Mouse (Mus musculus): ENCODE results near the gene Atg4d. TPM values are rescaled to one million over a fixed set of nuclear protein-coding genes. Genes with fewer than 3 reads are reported as not detected.

The Atg4d gene
- total and polyA plus RNA-seq, 3 experiments, result 83.9 to 99.7 TPM; not detected in 1

DNA sequence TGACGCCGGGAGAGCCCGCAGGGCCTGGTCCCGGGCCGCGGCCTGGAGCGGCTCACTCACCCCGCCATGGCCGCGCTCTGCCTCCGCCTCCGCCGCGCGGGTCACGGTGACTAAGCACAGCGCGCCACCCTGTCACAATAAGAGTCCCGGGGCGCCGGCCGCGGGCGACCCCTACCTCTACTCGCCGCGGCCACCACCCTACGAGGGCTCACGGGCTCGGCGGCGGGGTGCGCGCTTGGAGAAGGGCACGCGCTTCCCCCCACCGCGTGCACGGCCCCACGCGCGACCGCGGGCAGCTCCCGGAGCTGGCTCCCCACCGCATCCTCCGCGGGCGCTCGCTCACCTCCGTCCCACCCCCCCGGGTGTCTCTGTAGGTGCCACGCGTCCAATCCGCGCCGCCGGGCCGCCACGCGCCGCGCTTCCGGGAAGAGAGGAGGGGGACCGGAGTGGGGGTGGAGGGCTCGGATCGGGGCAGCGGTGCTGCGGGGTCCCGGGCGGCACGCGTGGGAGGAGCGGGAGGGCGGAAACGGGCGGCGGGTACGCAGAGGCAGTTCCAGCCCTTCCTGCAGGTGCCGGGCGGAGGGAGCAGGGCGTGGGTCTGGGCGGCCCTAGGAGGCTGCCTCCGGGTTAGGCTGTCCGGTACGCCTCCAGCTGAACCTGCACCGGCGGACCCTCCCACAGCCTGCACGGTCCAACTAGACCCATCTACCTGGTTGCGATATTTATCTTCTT lies 26.2 kb upstream of the Atg4d start, which contains the start of gene Keap1 (continued):
- TF ChIP-seq E2F4 (IDR thresholded peaks at IDR 0.05; ENCODE audit: borderline replicate concordance, low read depth, low read length) (0 out of 2 replicates have a peak, but pooled peaks have one; percentile 13), BHLHE40 (IDR thresholded peaks at IDR 0.05; ENCODE audit: borderline replicate concordance, low read depth, low read length) (peak; percentile 46; the same call in 1 of the 2 replicates), ETS1 (IDR thresholded peaks at IDR 0.05; ENCODE audit: low read depth, low read length) (peak; percentile 70), NELFE (IDR thresholded peaks at IDR 0.05; ENCODE audit: low read depth, low read length) (peak; percentile 86), KAT2A (conservative IDR thresholded peaks at IDR 0.05; ENCODE audit: low read depth, low read length) (no peak; the same call in 1 of the 2 replicates), SIN3A (IDR thresholded peaks at IDR 0.05; ENCODE audit: low read length) (peak; percentile 86), MXI1 (IDR thresholded peaks at IDR 0.05; ENCODE audit: low read depth, low read length) (peak; percentile 91), SMC3 (IDR thresholded peaks at IDR 0.05; ENCODE audit: low read depth, low read length) (no peak), CHD1 (IDR thresholded peaks at IDR 0.05; ENCODE audit: low read depth, low read length) (no peak), MAFK (IDR thresholded peaks at IDR 0.05; ENCODE audit: borderline replicate concordance, low read depth, low read length) (peak; percentile 86), ZNF384 (IDR thresholded peaks at IDR 0.05; ENCODE audit: low read depth, low read length) (no peak), ZC3H11A (IDR thresholded peaks at IDR 0.05; ENCODE audit: low read depth, low read length) (no peak), POLR2AphosphoS2 (IDR thresholded peaks at IDR 0.05; ENCODE audit: low read length) (peak; percentile 72), TAL1 (IDR thresholded peaks at IDR 0.05; ENCODE audit: low read length) (no peak), MYC (IDR thresholded peaks at IDR 0.05; ENCODE audit: low read depth, low read length) (peak; percentile 80; the same call in 1 of the 2 replicates), MAZ (IDR thresholded peaks at IDR 0.05; ENCODE audit: low read depth, low read length) (peak; percentile 98), MEF2A (IDR thresholded peaks at IDR 0.05; ENCODE audit: extremely low read depth, insufficient replicate concordance, low read depth, low read length, poor library complexity, severe bottlenecking) (peak; percentile 62; the same call in 1 of the 2 replicates), USF1 (IDR thresholded peaks at IDR 0.05; ENCODE audit: low read depth, low read length) (no peak; the same call in 1 of the 2 replicates), POLR2AphosphoS5 (IDR thresholded peaks at IDR 0.05; ENCODE audit: borderline replicate concordance, low read depth, low read length) (peak; percentile 55; the same call in 1 of the 2 replicates), ELF1 (IDR thresholded peaks at IDR 0.05; ENCODE audit: low read depth, low read length) (peak; percentile 94)

- no peaks in the 10 kb centered on the region for H3K27me3 ChIP-seq (ENCODE audit: control insufficient read depth in 1 of 2, insufficient read depth in 2 of 2, low read length in 2 of 2)
- H3K36me3 ChIP-seq (ENCODE audit: control insufficient read depth in 1 of 2, insufficient read depth in 2 of 2, low read length in 2 of 2), result peaks cover 15 to 22% of the 10 kb centered on the region in 2 experiments
- peak; percentile 88 for DNase-seq (ENCODE audit: low read depth, low spot score)
- H3K4me1 ChIP-seq (ENCODE audit: control insufficient read depth in 1 of 2, insufficient read depth in 2 of 2, low read length in 2 of 2), result peaks cover 12 to 30% of the 10 kb centered on the region in 2 experiments; a peak in 3 of 4 replicates
- no peaks in the 10 kb centered on the region for H3K9me3 ChIP-seq (replicated peaks; ENCODE audit: insufficient read depth, low read length)
- TF ChIP-seq UBTF (IDR thresholded peaks at IDR 0.05; ENCODE audit: borderline replicate concordance, insufficient read depth, low read depth, low read length) (0 out of 2 replicates have a peak, but pooled peaks have one; percentile 4), POLR2AphosphoS5 (IDR thresholded peaks at IDR 0.05; ENCODE audit: borderline replicate concordance, low read depth, low read length) (0 out of 2 replicates have a peak, but pooled peaks have one; percentile 2), MYB (IDR thresholded peaks at IDR 0.05; ENCODE audit: low read depth, low read length) (no peak), POLR2A (IDR thresholded peaks at IDR 0.05; ENCODE audit: control insufficient read depth in 1 of 2, insufficient read depth in 1 of 2, low read depth in 1 of 2, low read length in 2 of 2, poor library complexity in 1 of 2) (no peak)
- H3K4me3 ChIP-seq (ENCODE audit: control insufficient read depth in 1 of 2, insufficient read depth in 1 of 2, low read depth in 2 of 2, low read length in 2 of 2), result peak overlapping the region; percentile 79 to 96
- peak overlapping the region; percentile 86 for H3K27ac ChIP-seq (ENCODE audit: control insufficient read depth, low read depth, low read length)
- H3K9ac ChIP-seq (ENCODE audit: control insufficient read depth, low read depth, low read length, poor library complexity, severe bottlenecking), result peak overlapping the region; percentile 81
- H3K79me2 ChIP-seq (ENCODE audit: control insufficient read depth, insufficient read depth, low read length, poor library complexity), result peaks cover 43% of the 10 kb centered on the region
Observed at GRCm38 (mm10) chr9:21239465-21239848, 25.6 kb upstream of the Atg4d start.
